Mouse (Mus musculus) regulatory T cell (primary cell): ENCODE data around the gene Nudt19.

Source experiments
- in situ Hi-C: fragments of 300-600 bp; cut with MboI, MseI; formaldehyde crosslinking; loops from one replicate; pipeline ENCODE4 v1.15.1; 2025; ENCODE audit warnings: high pct_unique_total_duplicates

The Nudt19 gene

DNA sequence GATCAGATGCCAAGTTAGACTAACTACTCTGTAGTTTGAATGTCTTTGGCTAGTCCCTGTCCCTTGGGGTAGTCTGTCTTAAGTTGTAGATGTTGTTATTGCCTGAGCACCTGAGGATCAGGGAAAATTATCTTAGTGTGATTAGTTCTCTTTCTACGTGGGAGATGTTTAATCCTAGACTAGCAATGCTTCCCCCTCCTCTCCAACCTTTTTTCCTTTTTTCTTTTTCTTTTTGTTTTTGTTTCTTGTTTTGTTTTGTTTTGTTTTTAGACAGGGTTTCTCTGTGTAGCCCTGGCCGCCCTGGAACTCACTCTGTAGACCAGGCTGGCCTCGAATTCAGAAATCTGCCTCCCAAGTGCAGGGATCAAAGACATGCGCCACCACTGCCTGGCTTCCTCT, at the start of gene Nudt19:
Nudt19 (minus strand) TSS at position 100 of the 399 bp plus-strand sequence.
- in situ Hi-C loops = loop anchor here (25.0 kb wide), 1 partner anchor 1169 kb away; the partner anchor contains the start of gene Lsm14a

DNA sequence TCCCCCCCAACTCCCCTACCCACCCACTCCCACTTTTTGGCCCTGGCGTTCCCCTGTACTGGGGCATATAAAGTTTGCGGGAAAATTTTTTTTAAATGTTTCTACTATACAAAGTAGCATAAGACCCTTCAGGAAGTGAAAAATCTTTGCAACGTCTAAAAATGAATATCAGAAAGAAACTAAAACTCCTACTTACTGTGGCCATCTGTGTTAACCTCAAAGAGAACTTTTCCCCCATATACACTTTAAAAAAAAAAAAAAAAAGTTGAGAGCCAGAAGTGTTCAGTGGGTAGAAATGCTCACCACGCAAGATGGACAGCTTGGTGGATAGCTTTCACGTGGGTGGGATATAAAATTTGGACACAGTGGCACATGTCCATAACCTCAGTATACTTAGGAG, 46.7 kb upstream of the Nudt19 start:
- in situ Hi-C loops = no loop called here

DNA sequence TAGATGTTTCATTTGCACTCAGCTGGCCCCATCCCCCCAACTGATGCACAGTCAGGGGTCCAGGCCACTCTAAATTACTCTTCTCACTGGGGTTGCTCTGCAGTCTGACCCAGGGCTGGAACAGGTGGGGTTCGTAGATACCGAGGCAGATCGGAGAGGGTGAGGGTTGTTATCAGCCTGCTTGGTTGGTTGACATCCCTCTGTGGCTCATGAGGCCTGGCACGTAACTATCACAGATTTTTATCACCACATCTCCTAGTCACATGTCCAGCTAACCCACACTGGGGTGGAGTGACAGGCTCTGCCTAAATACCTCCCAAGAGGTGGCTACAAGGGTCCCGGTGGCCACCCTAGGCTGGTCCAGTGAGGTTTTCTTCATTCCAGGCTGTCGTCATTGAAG, 45.0 kb upstream of the Nudt19 start:
- in situ Hi-C loops = no loop called here

- in situ Hi-C loops = no loop called here
Observed at GRCm38 (mm10) chr7:35600031-35600430, 43.9 kb upstream of the Nudt19 start.

- in situ Hi-C loops = no loop called here
Observed at GRCm38 (mm10) chr7:35599492-35599891, 43.4 kb upstream of the Nudt19 start.

- in situ Hi-C loops = no loop called here
Observed at GRCm38 (mm10) chr7:35594311-35594710, 38.2 kb upstream of the Nudt19 start.

- in situ Hi-C loops = no loop called here
Observed at GRCm38 (mm10) chr7:35590731-35591191, 34.7 kb upstream of the Nudt19 start.

DNA sequence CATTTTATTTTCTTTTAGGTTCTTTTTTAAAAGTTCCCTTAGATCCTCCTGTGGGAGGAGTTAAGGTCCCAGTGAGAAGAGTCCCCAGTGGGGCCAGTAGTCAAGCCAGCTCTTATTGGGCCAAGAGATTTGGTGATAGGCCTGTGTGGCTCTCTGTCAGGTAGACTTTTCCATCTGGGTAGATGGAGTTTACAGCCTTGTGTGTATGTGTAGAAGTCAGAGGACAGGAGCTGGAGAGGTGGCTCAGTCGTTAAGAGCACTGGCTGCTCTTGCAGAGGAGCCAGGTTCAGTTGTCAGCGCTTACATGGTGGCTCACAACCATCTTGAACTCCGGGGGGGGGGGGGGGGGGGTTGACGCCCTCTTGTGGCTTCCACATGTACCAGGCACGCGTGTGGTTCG, 33.4 kb upstream of the Nudt19 start:
- in situ Hi-C loops = no loop called here

- in situ Hi-C loops = no loop called here
Observed at GRCm38 (mm10) chr7:35588680-35589428, 32.8 kb upstream of the Nudt19 start.

GRCm38 (mm10) chr7:35587728-35588127, 31.6 kb upstream of the Nudt19 start:
- in situ Hi-C loops = no loop called here

DNA sequence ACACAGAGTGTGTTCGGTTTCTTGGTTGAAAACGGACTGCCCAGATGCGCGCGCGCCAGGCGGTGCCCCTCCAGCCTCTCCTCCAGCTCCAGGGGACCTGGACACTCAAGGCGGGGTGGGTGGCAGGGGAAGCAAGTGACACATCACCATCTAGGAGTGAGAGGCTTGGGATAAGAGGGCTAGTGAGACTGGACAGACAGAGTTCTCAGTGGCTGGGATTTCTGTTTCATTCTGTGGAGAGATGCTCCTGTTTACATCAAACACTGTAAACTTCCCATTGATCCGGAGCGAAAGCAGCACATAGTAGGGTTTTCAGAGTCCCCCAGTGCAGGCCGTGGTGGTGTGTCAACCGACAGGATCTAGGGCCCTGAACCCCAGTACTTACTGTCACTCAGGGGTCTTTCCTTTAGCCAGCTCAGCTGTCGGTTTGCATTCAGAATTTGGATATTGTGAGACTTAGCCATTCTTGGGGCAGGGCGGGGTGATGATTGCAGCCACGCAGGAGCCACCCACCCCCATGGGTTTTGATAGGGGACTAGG, 30.9 kb upstream of the Nudt19 start:
- in situ Hi-C loops = no loop called here

DNA sequence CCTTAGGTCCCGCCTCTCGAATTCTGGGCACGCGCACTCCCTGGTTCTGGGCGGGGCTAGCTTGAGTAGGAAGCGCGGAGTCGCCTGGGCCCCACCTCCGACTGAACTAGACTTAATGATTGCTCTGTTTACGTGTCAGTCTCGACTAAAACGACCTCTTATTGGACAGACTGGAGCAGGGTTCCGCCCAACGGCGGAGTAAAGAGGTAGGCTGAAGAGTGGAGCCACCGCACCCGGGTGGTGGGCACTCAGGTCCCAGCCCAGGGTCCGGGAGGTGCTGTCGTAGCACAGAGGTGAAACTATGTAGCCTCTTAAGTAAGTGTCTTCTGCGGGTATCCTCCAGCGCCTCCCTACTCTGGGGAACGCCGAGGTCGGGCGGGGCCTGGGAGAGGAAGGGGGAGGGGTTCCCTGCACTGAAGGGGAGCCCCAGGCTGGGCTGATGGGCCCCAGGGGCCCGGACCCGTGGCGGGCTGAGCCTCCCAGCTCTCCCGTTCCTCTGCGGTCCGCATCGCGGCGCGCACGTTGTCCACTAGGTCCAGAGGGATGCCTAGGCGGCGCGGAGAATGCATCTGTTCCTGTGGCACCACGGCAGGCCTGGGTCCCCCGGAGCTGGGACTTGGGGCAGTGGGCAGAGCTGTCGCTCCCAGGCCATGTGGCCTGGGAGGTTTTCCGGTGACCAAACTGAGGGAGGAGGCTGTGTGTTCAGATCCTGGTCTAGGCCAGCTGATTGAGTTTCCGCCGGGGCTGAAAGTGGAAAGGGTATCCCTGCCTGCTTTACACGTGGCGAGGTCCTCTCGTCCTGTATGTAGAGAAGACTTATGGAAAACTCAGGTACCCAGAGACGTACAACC, 30.2 kb upstream of the Nudt19 start, which contains the start of gene Ankrd27:
Ankrd27 (plus strand) TSS at position 190 of the 851 bp plus-strand sequence.
- in situ Hi-C loops = no loop called here

GRCm38 (mm10) chr7:35585191-35586054, 29.3 kb upstream of the Nudt19 start, which contains the start of gene Rgs9bp:
Gene Rgs9bp (minus strand): TSS chr7:35585582.
- in situ Hi-C loops = no loop called here

- in situ Hi-C loops = no loop called here
Observed at GRCm38 (mm10) chr7:35584786-35585190, 28.7 kb upstream of the Nudt19 start.

GRCm38 (mm10) chr7:35584068-35584785, 28.1 kb upstream of the Nudt19 start:
- in situ Hi-C loops = no loop called here

- in situ Hi-C loops = no loop called here
Observed at GRCm38 (mm10) chr7:35583476-35584025, 27.4 kb upstream of the Nudt19 start.

- in situ Hi-C loops = no loop called here
Observed at GRCm38 (mm10) chr7:35582719-35583118, 26.6 kb upstream of the Nudt19 start.

- in situ Hi-C loops = no loop called here
Observed at GRCm38 (mm10) chr7:35579849-35580248, 23.7 kb upstream of the Nudt19 start.

GRCm38 (mm10) chr7:35570883-35571282, 14.8 kb upstream of the Nudt19 start:
- in situ Hi-C loops = loop anchor here (25.0 kb wide), 1 partner anchor 1184 kb away; the partner anchor contains the start of gene Lsm14a

- in situ Hi-C loops = loop anchor here (25.0 kb wide), 1 partner anchor 1182 kb away; the partner anchor contains the start of gene Lsm14a
Observed at GRCm38 (mm10) chr7:35569724-35570123, 13.6 kb upstream of the Nudt19 start.
